Mouse (Mus musculus) heart, embryonic 15.5 days (tissue): ENCODE measurements around the gene Eif3l. TPM values are rescaled to one million over a fixed set of nuclear protein-coding genes. Genes with fewer than 3 reads are reported as not detected.

Experiments
- ATAC-seq: fragments of 200-750 bp; cut with Nextera tagmentation; replicated peaks from 2 replicates; pipeline ENCODE4 v1.8.0; 2017; ENCODE audit warnings: low read depth, moderate TSS enrichment; ENCODE audit not compliant: insufficient number of reproducible peaks, insufficient read depth, low FRiP score
- H3K27ac ChIP-seq: fragments of 300-500 bp; sonication (generic); 2 replicates; pipeline ENCODE4 v1.5.1; 2015; ENCODE audit warnings: mild to moderate bottlenecking, inconsistent platforms
- H3K27me3 ChIP-seq: fragments of 300-500 bp; sonication (generic); 2 replicates; pipeline ENCODE4 v1.6.1; 2015; ENCODE audit warnings: inconsistent platforms
- H3K36me3 ChIP-seq: fragments of 300-500 bp; sonication (generic); 2 replicates; pipeline ENCODE4 v1.6.1; 2015; ENCODE audit warnings: mild to moderate bottlenecking, inconsistent platforms
- H3K4me1 ChIP-seq: fragments of 300-500 bp; sonication (generic); replicated peaks from 2 replicates; pipeline ENCODE4 v1.6.1; 2015; ENCODE audit warnings: inconsistent platforms
- H3K4me2 ChIP-seq: fragments of 300-500 bp; sonication (generic); 2 replicates; pipeline ENCODE4 v1.6.1; 2015; ENCODE audit warnings: inconsistent platforms, mild to moderate bottlenecking, moderate library complexity
- H3K4me3 ChIP-seq: fragments of 300-500 bp; sonication (generic); 2 replicates; pipeline ENCODE4 v1.5.1; 2015; ENCODE audit warnings: mild to moderate bottlenecking, inconsistent platforms
- H3K9ac ChIP-seq: fragments of 300-500 bp; sonication (generic); 2 replicates; pipeline ENCODE4 v1.6.1; 2015; ENCODE audit warnings: mild to moderate bottlenecking, inconsistent platforms
- H3K9me3 ChIP-seq: fragments of 300-500 bp; sonication (generic); replicated peaks from 2 replicates; pipeline ENCODE4 v1.6.1; 2016; ENCODE audit warnings: inconsistent platforms
- WGBS: fragments of 180-500 bp; shearing (Covaris S2); methylation state at CpG from one replicate; pipeline ENCODE4 v1.1.7; 2015; ENCODE audit warnings: mixed read lengths; 5-methylcytosine and 5-hydroxymethylcytosine counted together
- polyA plus RNA-seq: library from polyadenylated mRNA; unstranded; fragments of >200 nt; fragmentation: Nextera tagmentation; extraction: Ambion mirVana; gene quantifications from 2 replicates; pipeline ENCODE4 v1.2.1, GENCODE M21; 2015

The Eif3l gene
- polyA plus RNA-seq, 1 experiment from 2014 or later = 131 TPM

- peaks cover 37% of the 10 kb centered on the region for H3K36me3 ChIP-seq
- H3K27ac ChIP-seq = no peak overlapping the region
- no peak overlapping the region for H3K4me3 ChIP-seq
- H3K27me3 ChIP-seq = no peaks in the 10 kb centered on the region
- H3K4me1 ChIP-seq = peaks cover 20% of the 10 kb centered on the region
- no peak overlapping the region for H3K9ac ChIP-seq
- ATAC-seq = no peak
- no peak overlapping the region for H3K4me2 ChIP-seq
- no peaks in the 10 kb centered on the region for H3K9me3 ChIP-seq
- WGBS = 87% methylated on average over 12 of the region's 12 CpGs
These were observed 68.3 kb downstream of the Eif3l start for GRCm38 (mm10) chr15:79143316-79143715.

Other genes starting within 250 kb of the Eif3l start
- gene Cdc42ep1, start 232.6 kb upstream of the Eif3l start, polyA plus RNA-seq = 32.0 and 40.4 TPM in 2 replicates
- gene Lgals2, start 219.7 kb upstream of the Eif3l start, polyA plus RNA-seq = 0.43 and 0.45 TPM in 2 replicates
- gene Gga1, start 198.0 kb upstream of the Eif3l start, polyA plus RNA-seq = 39.7 and 48.4 TPM in 2 replicates
- gene Gm49510, start 175.5 kb upstream of the Eif3l start, polyA plus RNA-seq = 0.53 TPM in 1 of 2 replicates, not detected in the other
- 15.1 and 24.5 TPM in 2 replicates for gene Sh3bp1, start 175.4 kb upstream of the Eif3l start, polyA plus RNA-seq
- gene Pdxp, start 161.3 kb upstream of the Eif3l start, polyA plus RNA-seq = 16.2 and 20.4 TPM in 2 replicates
- gene Lgals1, start 148.5 kb upstream of the Eif3l start, polyA plus RNA-seq = 806 and 862 TPM in 2 replicates
- 29.9 and 30.3 TPM in 2 replicates for gene Nol12, start 140.2 kb upstream of the Eif3l start, polyA plus RNA-seq
- gene Triobp, start 127.5 kb upstream of the Eif3l start, polyA plus RNA-seq = 36.8 and 54.5 TPM in 2 replicates
- 289 and 300 TPM in 2 replicates for gene H1f0, start 46.7 kb upstream of the Eif3l start, polyA plus RNA-seq
- not detected in 2 replicates for gene Galr3, start 33.3 kb upstream of the Eif3l start, polyA plus RNA-seq
- gene Ankrd54, start 12.3 kb upstream of the Eif3l start, polyA plus RNA-seq = 20.4 and 31.6 TPM in 2 replicates
- 20.2 and 23.3 TPM in 2 replicates for gene Micall1, start 33.7 kb downstream of the Eif3l start, polyA plus RNA-seq
- gene Polr2f, start 65.8 kb downstream of the Eif3l start, polyA plus RNA-seq = 207 and 240 TPM in 2 replicates
- 7.4 and 8.1 TPM in 2 replicates for gene 1700088E04Rik, start 66.1 kb downstream of the Eif3l start, polyA plus RNA-seq
- gene Sox10, start 90.1 kb downstream of the Eif3l start, polyA plus RNA-seq = 0.45 and 1.3 TPM in 2 replicates
- gene Pick1, start 154.0 kb downstream of the Eif3l start, polyA plus RNA-seq = 29.5 and 39.9 TPM in 2 replicates
- gene Gm49486, start 154.2 kb downstream of the Eif3l start, polyA plus RNA-seq = 0.61 and 0.73 TPM in 2 replicates
- gene Slc16a8, start 179.6 kb downstream of the Eif3l start, polyA plus RNA-seq = 0.60 TPM in 2 replicates
- gene Baiap2l2, start 210.4 kb downstream of the Eif3l start, polyA plus RNA-seq = 9.8 and 9.9 TPM in 2 replicates